Mouse (Mus musculus) MEL (cell line): ENCODE results near the gene Tnfsf4. TPM values are rescaled to one million over a fixed set of nuclear protein-coding genes. Genes with fewer than 3 reads are reported as not detected.

Experiments used
- DNase-seq: peaks from one replicate; pipeline ENCODE4 v3.0.0; 2011; ENCODE audit warnings: low read depth, low spot score
- H3K27ac ChIP-seq: 2 replicates; pipeline ENCODE4 v1.5.1; 2012; ENCODE audit warnings: low read depth, mild to moderate bottlenecking, control low read depth, low read length, moderate library complexity; ENCODE audit not compliant: control insufficient read depth
- H3K27me3 ChIP-seq, 2 experiments: fragments of 150-350 bp in 1 of 2; sonication (generic) in 1 of 2; 2 replicates each; pipeline ENCODE4 v1.6.1; 2012; ENCODE audit warnings: low read length in 2 of 2, mild to moderate bottlenecking in 2 of 2, improper control_type of control experiment in 1 of 2, moderate library complexity in 1 of 2; ENCODE audit not compliant: insufficient read depth in 2 of 2, control insufficient read depth in 1 of 2
- H3K36me3 ChIP-seq, 2 experiments: 2 replicates each; pipeline ENCODE4 v1.6.1; 2012 to 2014; ENCODE audit warnings: low read length in 2 of 2, improper control_type of control experiment in 1 of 2, inconsistent platforms in 1 of 2, mild to moderate bottlenecking in 1 of 2; ENCODE audit not compliant: insufficient read depth in 2 of 2, control insufficient read depth in 1 of 2
- H3K4me1 ChIP-seq, 2 experiments: fragments of 150-350 bp in 1 of 2; sonication (generic) in 1 of 2; 2 replicates each; pipeline ENCODE4 v1.6.1; 2012; ENCODE audit warnings: low read length in 2 of 2, improper control_type of control experiment in 1 of 2, mild to moderate bottlenecking in 1 of 2; ENCODE audit not compliant: insufficient read depth in 2 of 2, control insufficient read depth in 1 of 2
- H3K4me3 ChIP-seq, 2 experiments: fragments of 150-350 bp in 1 of 2; sonication (generic) in 1 of 2; 2 replicates each; pipeline ENCODE4 v1.5.1; 2012; ENCODE audit warnings: low read depth in 2 of 2, low read length in 2 of 2, mild to moderate bottlenecking in 2 of 2, moderate library complexity in 2 of 2, control low read depth in 1 of 2, improper control_type of control experiment in 1 of 2; ENCODE audit not compliant: control insufficient read depth in 1 of 2, insufficient read depth in 1 of 2
- H3K79me2 ChIP-seq: 2 replicates; pipeline ENCODE4 v1.6.1; 2012; ENCODE audit warnings: mild to moderate bottlenecking, low read length, moderate library complexity; ENCODE audit not compliant: control insufficient read depth, poor library complexity, insufficient read depth
- H3K9ac ChIP-seq: 2 replicates; pipeline ENCODE4 v1.6.1; 2012; ENCODE audit warnings: low read depth, mild to moderate bottlenecking, control low read depth, low read length, moderate library complexity; ENCODE audit not compliant: control insufficient read depth, poor library complexity, severe bottlenecking
- H3K9me3 ChIP-seq: fragments of 150-350 bp; sonication (generic); replicated peaks from 2 replicates; pipeline ENCODE4 v1.6.1; 2012; ENCODE audit warnings: mild to moderate bottlenecking, low read length, improper control_type of control experiment, moderate library complexity; ENCODE audit not compliant: insufficient read depth
- CHD1 ChIP-seq: IDR thresholded peaks from 2 replicates; pipeline ENCODE4 v1.6.1; 2012; ENCODE audit warnings: low read depth, mild to moderate bottlenecking, inconsistent platforms, low read length, improper control_type of control experiment
- CHD2 ChIP-seq: IDR thresholded peaks from 2 replicates; pipeline ENCODE4 v1.6.1; 2011; ENCODE audit warnings: low read length, improper control_type of control experiment
- CTCF ChIP-seq, 3 experiments: IDR thresholded peaks in 2 of 3; conservative IDR thresholded peaks in 1 of 3; 2 replicates each; pipeline ENCODE4 v1.5.1; 2011 to 2012; ENCODE audit warnings: low read length in 3 of 3, low read depth in 2 of 3, mild to moderate bottlenecking in 2 of 3, improper control_type of control experiment in 1 of 3, inconsistent platforms in 1 of 3, mixed read lengths in 1 of 3, moderate library complexity in 1 of 3; ENCODE audit not compliant: control insufficient read depth in 1 of 3, insufficient read depth in 1 of 3, poor library complexity in 1 of 3, severe bottlenecking in 1 of 3
- E2F4 ChIP-seq: IDR thresholded peaks from 2 replicates; pipeline ENCODE4 v1.6.1; 2011; ENCODE audit warnings: low read depth, low read length, improper control_type of control experiment, borderline replicate concordance
- EP300 ChIP-seq, 2 experiments: IDR thresholded peaks; 2 replicates each; pipeline ENCODE4 v1.6.1; 2011; ENCODE audit warnings: improper control_type of control experiment in 2 of 2, low read length in 2 of 2, low read depth in 1 of 2, mild to moderate bottlenecking in 1 of 2
- GABPA ChIP-seq: IDR thresholded peaks from 2 replicates; pipeline ENCODE4 v1.6.1; 2012; ENCODE audit warnings: low read depth, mild to moderate bottlenecking, inconsistent platforms, low read length, improper control_type of control experiment, moderate library complexity
- MAZ ChIP-seq: IDR thresholded peaks from 2 replicates; pipeline ENCODE4 v1.6.1; 2012; ENCODE audit warnings: low read depth, mild to moderate bottlenecking, inconsistent platforms, low read length, improper control_type of control experiment
- MXI1 ChIP-seq: IDR thresholded peaks from 2 replicates; pipeline ENCODE4 v1.6.1; 2011; ENCODE audit warnings: mild to moderate bottlenecking, low read depth, low read length, improper control_type of control experiment
- MYB ChIP-seq: IDR thresholded peaks from 2 replicates; pipeline ENCODE4 v1.6.1; 2011; ENCODE audit warnings: mild to moderate bottlenecking, low read depth, low read length, improper control_type of control experiment
- MYC ChIP-seq: IDR thresholded peaks from 2 replicates; pipeline ENCODE4 v1.6.1; 2011; ENCODE audit warnings: low read depth, mild to moderate bottlenecking, low read length, improper control_type of control experiment, moderate library complexity
- NELFE ChIP-seq: IDR thresholded peaks from 2 replicates; pipeline ENCODE4 v1.6.1; 2011; ENCODE audit warnings: low read depth, low read length, improper control_type of control experiment
- NRF1 ChIP-seq: IDR thresholded peaks from 2 replicates; pipeline ENCODE4 v1.6.1; 2014; ENCODE audit warnings: low read depth, mild to moderate bottlenecking, inconsistent platforms, low read length, improper control_type of control experiment, moderate library complexity; ENCODE audit not compliant: poor library complexity, insufficient read depth, severe bottlenecking
- POLR2AphosphoS5 ChIP-seq: IDR thresholded peaks from 2 replicates; pipeline ENCODE4 v1.6.1; 2012; ENCODE audit warnings: low read depth, borderline replicate concordance, mild to moderate bottlenecking, inconsistent platforms, low read length, moderate library complexity, mixed read lengths
- RAD21 ChIP-seq: IDR thresholded peaks from 2 replicates; pipeline ENCODE4 v1.6.1; 2011; ENCODE audit warnings: mild to moderate bottlenecking, low read depth, low read length, improper control_type of control experiment
- RCOR1 ChIP-seq: IDR thresholded peaks from 2 replicates; pipeline ENCODE4 v1.6.1; 2012; ENCODE audit warnings: low read depth, mild to moderate bottlenecking, inconsistent platforms, low read length, improper control_type of control experiment
- TAL1 ChIP-seq: IDR thresholded peaks from 2 replicates; pipeline ENCODE4 v1.6.1; 2012; ENCODE audit warnings: mild to moderate bottlenecking, inconsistent platforms, low read length, moderate library complexity, mixed read lengths
- TBP ChIP-seq: IDR thresholded peaks from 2 replicates; pipeline ENCODE4 v1.8.0; 2011; ENCODE audit warnings: low read depth, low read length, improper control_type of control experiment
- USF1 ChIP-seq: IDR thresholded peaks from 2 replicates; pipeline ENCODE4 v1.6.1; 2014; ENCODE audit warnings: low read depth, mild to moderate bottlenecking, inconsistent platforms, low read length, improper control_type of control experiment, moderate library complexity
- USF2 ChIP-seq, 2 experiments: IDR thresholded peaks; 2 replicates each; pipeline ENCODE4 v1.6.1; 2011 to 2012; ENCODE audit warnings: improper control_type of control experiment in 2 of 2, low read length in 2 of 2, borderline replicate concordance in 1 of 2, inconsistent platforms in 1 of 2, low read depth in 1 of 2, mild to moderate bottlenecking in 1 of 2; ENCODE audit not compliant: insufficient read depth in 1 of 2
- ZC3H11A ChIP-seq: IDR thresholded peaks from 2 replicates; pipeline ENCODE4 v1.6.1; 2012; ENCODE audit warnings: low read depth, mild to moderate bottlenecking, inconsistent platforms, low read length, improper control_type of control experiment
- ZKSCAN1 ChIP-seq: IDR thresholded peaks from 2 replicates; pipeline ENCODE4 v1.6.1; 2012; ENCODE audit warnings: low read depth, mild to moderate bottlenecking, inconsistent platforms, low read length, improper control_type of control experiment, moderate library complexity
- ZNF384 ChIP-seq: IDR thresholded peaks from 2 replicates; pipeline ENCODE4 v1.6.1; 2012; ENCODE audit warnings: low read depth, mild to moderate bottlenecking, inconsistent platforms, low read length, improper control_type of control experiment
- polyA plus RNA-seq, 2 experiments: library from polyadenylated mRNA; stranded (reverse) in 1 of 2; unstranded in 1 of 2; fragments of >175 nt in 1 of 2; fragments of >200 nt in 1 of 2; gene quantifications; 2 replicates each; pipeline versions ENCODE4 v1.2.1 to v1.2.4; 2012; ENCODE audit warnings: low replicate concordance in 2 of 2, low read depth in 1 of 2; ENCODE audit not compliant: insufficient read length in 2 of 2, insufficient read depth in 1 of 2, missing spikeins in 1 of 2
- total RNA-seq: library from RNA; depleted of rRNA; stranded (reverse); fragments of 300-350 nt; gene quantifications from 2 replicates; pipeline ENCODE4 v1.2.3, GENCODE M21; 2012

Tnfsf4 gene
- total and polyA plus RNA-seq, 3 experiments: not detected

DNA sequence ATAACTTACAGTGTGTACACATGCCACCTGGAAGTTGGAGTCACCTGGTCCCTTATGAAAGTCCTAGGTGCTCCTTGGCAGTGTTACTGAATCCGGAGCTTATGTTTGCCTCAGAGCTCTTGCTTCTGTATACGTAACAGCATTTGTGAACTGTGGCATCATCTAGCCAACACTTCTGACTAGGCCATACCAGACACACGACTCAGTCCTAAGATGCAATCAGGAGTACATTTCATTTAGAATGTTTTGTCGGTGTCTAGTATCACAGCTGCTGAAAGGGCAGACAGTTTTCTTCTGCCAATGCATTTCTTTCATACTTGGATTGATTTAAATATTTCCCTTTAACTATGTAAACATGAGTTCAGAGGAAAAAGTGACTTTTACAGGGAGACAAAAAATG is 30.2 kb upstream of the Tnfsf4 start:
- Histone ChIP-seq H3K4me3 (no peak overlapping the region), H3K27ac (no peak overlapping the region), H3K4me1 (no peaks in the 10 kb centered on the region), H3K27me3 (0 out of 4 replicates have a peak, but pooled peaks cover 0 to 2% of the 10 kb centered on the region in 2 experiments), H3K9ac (no peak overlapping the region), H3K79me2 (no peaks in the 10 kb centered on the region), H3K9me3 (no peaks in the 10 kb centered on the region), H3K36me3 (no peaks in the 10 kb centered on the region)
- DNase-seq: no peak
- TF ChIP-seq RAD21 (no peak), CHD1 (no peak), NRF1 (no peak), CTCF (IDR thresholded peaks at IDR 0.05 in 2 of 3, conservative IDR thresholded peaks at IDR 0.05 in 1 of 3; ENCODE audit: control insufficient read depth in 1 of 3, insufficient read depth in 1 of 3, low read depth in 2 of 3, low read length in 3 of 3, poor library complexity in 1 of 3, severe bottlenecking in 1 of 3) (no peak), GABPA (no peak), USF2 (IDR thresholded peaks at IDR 0.05; ENCODE audit: borderline replicate concordance in 1 of 2, insufficient read depth in 1 of 2, low read depth in 1 of 2, low read length in 2 of 2) (no peak)

DNA sequence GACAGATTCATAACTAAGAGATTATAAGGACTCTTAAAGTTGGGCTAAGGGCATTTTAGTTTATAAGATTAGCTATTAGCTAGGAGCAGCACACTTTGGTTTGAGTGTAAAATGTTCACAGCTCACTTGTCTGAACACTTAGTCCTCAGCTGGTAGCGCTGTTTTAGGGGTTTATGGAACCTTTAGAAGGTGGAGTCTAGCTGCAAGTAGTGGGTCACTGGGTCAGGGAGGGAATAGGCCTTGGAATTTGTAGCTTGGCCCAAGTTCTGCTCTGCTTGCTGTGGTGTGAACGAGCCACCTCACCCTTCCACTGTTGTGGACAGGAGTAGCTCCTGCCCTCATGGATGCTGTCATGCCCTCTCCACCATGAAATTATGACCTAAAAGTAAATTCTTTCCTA is 23.3 kb upstream of the Tnfsf4 start:
- Histone ChIP-seq H3K27me3 (no peaks in the 10 kb centered on the region), H3K27ac (no peak overlapping the region), H3K9me3 (no peaks in the 10 kb centered on the region), H3K9ac (no peak overlapping the region), H3K79me2 (no peaks in the 10 kb centered on the region), H3K4me1 (no peaks in the 10 kb centered on the region), H3K36me3 (no peaks in the 10 kb centered on the region), H3K4me3 (no peak overlapping the region)
- no peak for TF ChIP-seq EP300 (IDR thresholded peaks at IDR 0.05; ENCODE audit: low read depth in 1 of 2, low read length in 2 of 2)
- no peak for TF ChIP-seq E2F4
- TF ChIP-seq NRF1: no peak
- DNase-seq: no peak

DNA sequence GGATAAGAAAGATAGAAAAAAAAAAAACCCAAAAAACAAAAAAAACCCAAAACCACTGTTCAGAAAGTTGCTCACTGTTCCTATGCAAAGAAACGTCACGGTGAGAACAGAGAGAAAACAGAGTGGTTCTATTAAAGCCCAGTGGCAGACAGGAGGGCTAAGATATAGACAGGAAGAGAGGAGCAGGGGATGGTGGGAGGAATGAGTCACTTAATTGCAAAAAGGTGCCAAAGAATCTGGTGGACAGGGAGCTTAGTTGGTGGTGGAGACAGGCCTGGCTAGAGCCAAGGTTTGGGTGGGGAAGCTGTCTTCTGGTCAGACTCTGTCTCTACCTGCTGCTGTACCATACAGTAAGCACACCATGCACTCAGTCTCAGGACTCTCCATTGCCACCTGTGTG is 19.3 kb upstream of the Tnfsf4 start:
- H3K27ac ChIP-seq: no peak overlapping the region
- H3K36me3 ChIP-seq: no peaks in the 10 kb centered on the region
- no peak overlapping the region for H3K9ac ChIP-seq
- TF ChIP-seq ZNF384 (no peak), MAZ (no peak), MYC (no peak), NELFE (no peak), NRF1 (no peak), TBP (no peak), USF1 (no peak), CHD2 (no peak), ZC3H11A (no peak), POLR2AphosphoS5 (no peak), ZKSCAN1 (no peak), RCOR1 (no peak), TAL1 (no peak), MXI1 (no peak), MYB (no peak)
- H3K4me3 ChIP-seq: no peak overlapping the region
- no peaks in the 10 kb centered on the region for H3K9me3 ChIP-seq
- no peaks in the 10 kb centered on the region for H3K4me1 ChIP-seq
- H3K79me2 ChIP-seq: no peaks in the 10 kb centered on the region
- no peaks in the 10 kb centered on the region; a peak in 2 of 4 replicates for H3K27me3 ChIP-seq
- no peak for DNase-seq
